Mouse (Mus musculus): ENCODE measurements around the gene Mbnl1.
A peak's percentile ranks its signal among the peaks of the same experiment; 100 is the strongest.
"Not testable (repeated sequence)": the region's sequence is repeated elsewhere in the genome, so short reads cannot be mapped to it uniquely, and the experiment has no call there.

Mbnl1 gene

DNA sequence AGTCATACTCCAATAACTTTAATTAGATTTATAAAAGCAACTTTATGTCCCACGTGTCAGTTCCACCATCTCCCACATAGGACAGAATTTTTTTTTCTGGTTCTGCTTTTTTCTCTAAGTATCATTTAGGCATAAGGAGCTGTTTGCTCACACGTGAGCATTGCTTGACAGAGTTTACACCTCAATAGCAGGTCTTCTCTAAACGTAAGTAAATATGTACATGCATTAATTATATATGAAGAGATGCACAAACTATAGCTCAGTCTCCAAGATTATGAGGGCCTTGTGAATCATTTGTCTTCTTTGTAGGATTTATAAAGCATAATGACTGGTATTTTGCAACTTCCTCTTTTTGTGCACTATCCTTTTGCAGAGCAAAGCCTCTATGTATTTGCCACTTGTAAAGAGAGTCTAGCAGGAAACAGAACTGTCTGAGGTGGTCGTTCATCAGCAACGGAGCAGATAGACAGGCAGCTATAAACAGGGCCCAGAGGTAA, at the start of gene Mbnl1:
Gene Mbnl1 (plus strand): TSS at position 150 of the 497 bp plus-strand sequence.
- DNase-seq (ENCODE audit: low spot score) = no peak

DNA sequence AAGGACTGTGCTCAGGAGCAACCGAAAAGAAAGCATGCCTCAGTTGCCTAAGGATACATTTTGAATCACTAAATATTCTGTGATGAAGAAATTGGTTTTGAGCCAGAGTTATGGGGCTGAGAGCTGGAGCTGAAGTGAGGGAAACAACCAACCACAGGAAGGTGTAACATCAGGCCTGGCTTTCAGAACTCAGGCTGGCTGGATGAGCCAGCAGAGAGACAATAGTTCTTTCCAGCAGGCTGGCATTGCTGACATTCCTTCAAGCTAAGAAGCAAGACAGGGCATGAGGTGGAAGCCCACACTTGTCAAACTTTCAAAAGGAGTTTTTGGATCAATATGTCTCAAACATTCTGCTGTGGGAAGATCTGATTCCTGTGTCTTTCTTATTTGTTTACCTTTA, 48.5 kb upstream of the Mbnl1 start:
- DNase-seq (ENCODE audit: low spot score) = no peak

DNA sequence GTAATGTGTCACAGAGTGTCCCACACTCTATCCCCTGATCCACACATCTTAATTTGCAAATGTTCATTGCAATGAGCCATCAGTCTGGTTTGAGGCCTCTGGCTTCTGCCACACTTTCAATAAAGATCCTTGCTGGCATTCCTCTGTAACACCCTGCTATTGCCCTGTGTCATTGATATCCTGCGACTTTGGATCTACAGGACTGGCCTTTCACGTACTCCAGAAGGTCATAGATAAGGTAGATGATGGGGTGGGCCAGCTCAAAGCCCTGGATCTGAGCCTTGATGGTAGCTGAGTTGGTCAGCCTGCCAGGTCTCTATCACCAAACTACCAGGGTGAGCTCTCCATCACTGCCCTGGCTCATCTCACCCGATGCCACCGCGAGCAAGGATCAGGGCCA, 43.6 kb upstream of the Mbnl1 start:
- no peak for DNase-seq (ENCODE audit: low spot score)

DNA sequence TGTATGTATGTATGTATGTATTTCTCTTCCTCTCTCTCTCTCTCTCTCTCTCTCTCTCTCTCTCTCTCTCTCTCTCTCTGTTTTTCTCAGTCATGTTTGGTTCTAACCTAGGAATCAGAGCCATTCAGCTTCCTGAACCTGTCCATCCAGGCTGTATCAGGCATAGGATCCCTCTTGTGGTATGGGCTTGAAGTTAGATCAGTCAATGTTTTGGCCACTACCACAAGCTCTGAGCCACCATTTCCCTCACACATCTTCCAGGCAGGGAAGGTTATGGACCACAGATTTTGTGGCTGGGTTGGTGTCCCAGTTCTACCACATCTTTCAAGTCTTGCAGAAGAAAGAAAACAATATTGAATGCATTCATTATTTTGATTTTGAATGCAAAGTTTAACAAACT, 35.4 kb upstream of the Mbnl1 start:
- no peak for DNase-seq (ENCODE audit: low spot score)

DNA sequence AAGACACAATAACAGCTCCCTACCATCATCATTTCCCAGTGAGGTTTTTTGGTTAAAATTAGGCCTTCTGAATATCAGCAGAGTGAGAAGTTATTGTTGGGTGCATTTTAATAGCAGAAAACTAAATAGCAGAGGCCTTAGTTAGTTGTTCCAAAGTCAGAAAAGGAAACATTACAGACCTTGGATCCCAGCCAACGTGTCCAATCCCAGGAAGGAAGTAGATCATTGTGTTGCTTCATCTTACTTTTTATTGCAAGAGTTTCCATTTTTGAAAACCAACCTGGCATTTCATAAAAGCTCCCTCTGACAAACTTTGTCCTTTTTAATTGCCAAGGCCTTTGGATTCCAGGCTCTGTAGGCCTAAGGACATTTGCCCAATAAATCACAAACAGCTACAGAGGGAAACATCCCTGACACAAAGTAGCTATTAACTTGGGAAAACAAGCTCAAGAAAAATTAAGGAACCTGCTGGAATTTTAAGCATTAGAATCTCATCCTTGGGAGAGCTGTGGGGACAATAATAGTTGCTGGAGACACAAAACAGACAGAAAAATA, 34.9 kb upstream of the Mbnl1 start:
- DNase-seq (ENCODE audit: low spot score) = peak; percentile 7

DNA sequence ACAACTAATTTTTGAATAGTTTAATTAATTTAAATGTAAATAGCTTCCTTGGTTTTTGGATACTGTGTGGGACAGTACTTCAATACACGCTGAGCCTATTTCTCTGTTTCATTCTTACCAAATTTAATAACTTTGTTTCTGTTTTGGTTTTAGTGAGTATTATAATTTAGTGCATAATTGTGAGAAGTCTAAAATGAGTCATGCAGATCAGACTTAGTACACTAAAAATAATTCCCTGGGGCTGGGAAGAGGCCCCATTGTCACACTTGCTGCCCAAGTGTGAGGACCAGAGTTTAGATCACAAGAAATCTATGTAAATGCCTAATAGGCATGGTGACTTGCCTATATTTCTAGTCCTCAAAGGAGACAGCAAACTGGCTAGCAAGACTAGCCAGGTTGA, 33.9 kb upstream of the Mbnl1 start:
- DNase-seq (ENCODE audit: low spot score) = no peak

DNA sequence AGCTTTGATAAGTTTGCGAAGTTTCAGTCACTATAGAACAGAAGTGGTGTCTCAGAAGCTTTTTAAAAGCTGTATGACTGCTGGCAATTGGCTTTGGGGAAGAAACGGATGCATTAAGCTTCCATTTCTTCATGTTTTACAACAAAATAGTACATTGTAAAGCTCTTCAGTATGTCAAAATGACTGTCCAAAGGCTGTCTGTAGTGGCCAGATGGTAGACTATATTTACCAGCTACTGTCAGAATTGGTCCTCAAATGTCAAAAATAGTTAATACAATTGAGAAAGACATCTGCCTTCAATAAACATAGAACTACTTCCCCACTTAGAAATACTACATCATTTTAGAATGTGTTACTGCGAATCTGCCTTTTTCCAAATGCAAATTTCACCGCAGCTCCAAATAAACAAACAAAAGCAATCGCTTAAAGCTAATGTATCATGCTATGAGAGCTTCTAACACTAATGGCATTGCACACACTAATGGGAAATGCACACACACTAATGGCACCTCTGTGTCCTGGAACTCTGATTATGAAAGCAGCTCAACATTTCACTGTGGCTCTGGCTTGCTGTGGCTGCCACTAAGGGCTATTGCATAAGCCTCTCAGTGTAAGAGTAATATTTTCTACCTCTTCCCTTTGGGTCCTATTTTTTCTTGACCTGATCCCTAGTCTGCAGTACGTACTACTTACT, 10.7 kb upstream of the Mbnl1 start:
- DNase-seq (ENCODE audit: low spot score) = no peak

DNA sequence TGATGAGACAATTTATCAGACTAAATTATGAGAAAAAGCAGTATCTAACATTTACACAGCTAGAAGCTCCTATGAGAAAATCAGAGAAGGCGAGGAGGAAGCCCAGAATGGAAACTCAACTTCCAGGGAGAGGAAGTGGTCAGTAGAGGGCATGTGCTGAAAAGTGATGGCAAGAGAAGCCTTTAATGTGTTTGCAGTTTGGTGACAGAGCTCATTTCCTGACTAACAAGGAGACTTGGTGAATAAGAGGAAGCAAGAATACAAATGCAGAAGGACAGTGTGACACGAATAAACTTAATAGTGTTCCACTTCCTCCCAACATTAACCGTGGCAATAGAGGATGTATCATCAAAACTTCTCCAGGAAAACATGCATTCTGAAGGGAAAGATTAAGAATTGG, 4.0 kb upstream of the Mbnl1 start:
- DNase-seq (ENCODE audit: low spot score) = not testable (repeated sequence)

DNA sequence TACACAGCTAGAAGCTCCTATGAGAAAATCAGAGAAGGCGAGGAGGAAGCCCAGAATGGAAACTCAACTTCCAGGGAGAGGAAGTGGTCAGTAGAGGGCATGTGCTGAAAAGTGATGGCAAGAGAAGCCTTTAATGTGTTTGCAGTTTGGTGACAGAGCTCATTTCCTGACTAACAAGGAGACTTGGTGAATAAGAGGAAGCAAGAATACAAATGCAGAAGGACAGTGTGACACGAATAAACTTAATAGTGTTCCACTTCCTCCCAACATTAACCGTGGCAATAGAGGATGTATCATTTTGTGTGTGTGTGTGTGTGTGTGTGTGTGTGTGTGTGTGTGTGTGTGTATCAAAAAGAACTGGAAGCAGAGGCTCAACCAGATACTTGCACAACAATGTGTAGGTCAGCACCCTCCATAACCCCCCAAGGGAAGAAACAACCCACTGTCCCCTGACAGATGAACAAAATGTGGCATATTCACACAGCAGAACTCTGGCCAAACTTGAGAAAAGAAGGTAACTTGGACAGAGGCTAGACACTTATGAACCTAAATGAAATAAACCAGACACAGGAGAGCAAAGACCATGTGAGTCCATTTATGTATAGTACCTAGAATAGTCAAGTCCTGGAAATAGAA, 3.3 kb upstream of the Mbnl1 start:
- DNase-seq (ENCODE audit: low spot score) = not testable (repeated sequence)

DNA sequence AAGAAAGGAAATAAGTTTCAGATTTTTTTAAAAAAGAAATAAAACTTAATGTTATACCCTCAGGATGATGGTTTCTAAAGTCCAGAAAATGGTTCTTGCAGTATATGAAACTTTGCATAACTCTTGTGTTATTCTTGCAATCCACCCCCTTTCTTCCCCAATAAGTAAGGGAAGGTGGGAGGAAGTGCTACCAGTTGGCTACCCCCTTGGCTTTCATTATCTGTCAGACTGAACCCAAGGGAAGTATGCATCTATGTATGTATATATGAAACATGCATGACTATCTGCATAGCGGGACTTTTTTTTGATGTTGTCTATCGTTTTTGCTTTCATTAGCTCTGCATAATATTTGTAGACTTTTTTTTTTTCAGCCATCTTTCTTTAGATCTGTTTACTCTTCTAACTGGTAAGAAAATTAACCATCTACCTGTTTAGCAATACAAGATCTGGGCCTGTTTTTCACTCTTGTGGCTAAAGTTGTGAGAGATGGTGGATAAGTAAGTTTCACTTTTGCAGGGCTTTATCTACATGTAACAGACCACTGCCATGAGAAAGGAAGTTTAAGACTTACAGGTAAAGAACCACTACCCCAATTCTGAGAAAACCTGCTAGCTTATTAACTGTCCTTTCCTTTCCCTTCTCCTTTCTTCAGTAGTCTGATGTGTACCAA, 484 bp upstream of the Mbnl1 start:
- DNase-seq (ENCODE audit: low spot score) = no peak

DNA sequence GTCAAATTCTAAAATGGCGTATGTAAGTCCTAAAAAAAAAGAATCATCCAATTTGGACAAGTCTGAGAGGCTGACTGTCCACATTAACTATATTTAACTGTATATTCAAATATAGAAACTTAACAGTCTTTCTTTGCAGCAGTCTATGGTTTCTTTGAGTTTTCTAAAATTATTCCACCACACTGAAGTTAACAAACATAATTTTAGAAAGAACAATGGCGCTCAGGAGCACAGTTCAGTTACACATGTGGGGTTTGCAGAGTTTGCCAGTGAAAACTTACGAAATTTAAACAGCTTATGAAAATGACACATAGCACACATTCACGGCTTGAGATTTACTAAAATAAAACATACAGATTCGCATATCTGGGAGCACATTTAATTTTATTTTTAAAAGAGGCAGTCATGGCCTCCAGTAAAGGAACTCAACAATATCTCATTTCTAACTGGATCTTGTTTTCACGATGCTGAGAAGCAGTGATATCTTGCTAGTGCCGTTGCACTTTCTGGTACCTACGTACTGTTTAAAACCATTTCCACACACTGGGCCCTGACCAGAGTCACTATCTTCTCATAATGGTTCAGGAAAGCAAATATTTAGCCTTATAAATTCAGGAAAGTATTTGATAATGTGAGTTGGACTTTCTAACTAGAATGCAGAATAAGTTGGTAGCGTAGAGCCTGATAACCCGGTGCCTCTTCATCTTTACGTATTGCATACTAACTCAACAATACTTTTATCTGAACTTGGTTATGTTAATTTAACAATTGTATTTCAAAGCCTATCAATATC, 1.4 kb downstream of the Mbnl1 start:
- no peak for DNase-seq (ENCODE audit: low spot score)

DNA sequence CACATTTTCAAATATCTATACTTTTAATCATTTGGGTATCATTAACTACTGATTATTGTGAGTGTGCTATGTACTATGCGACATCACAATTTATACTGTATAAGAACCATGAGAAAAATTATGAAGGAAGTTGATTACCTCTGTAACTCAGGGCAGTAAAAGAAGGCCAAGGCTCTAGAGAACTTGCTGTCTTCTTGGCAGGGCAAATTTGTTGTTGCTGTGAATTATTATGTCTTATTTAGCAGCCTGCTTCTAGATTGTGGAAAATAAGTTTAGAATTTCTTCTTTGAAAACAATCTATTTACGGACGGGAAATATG, 2.0 kb downstream of the Mbnl1 start:
- DNase-seq (ENCODE audit: low spot score) = no peak

DNA sequence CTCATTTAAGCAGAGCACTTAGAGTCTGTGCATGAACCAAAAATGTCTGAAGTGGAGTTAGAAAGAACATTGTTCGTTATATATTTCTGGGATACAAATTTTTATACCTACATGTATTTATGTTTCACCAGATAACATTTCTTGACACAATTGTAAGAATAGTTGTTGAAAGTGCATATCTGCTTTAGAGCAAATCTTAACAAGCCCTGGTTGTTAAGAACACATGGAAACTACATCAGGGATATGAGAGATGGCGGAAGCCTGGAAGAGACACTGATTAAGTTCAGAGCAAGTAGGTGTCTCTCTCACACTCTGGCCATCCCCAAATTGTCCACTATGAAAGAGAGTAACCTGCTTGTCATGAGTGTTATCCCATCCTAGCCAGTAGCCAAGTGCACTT, 2.4 kb downstream of the Mbnl1 start:
- no peak for DNase-seq (ENCODE audit: low spot score)

DNA sequence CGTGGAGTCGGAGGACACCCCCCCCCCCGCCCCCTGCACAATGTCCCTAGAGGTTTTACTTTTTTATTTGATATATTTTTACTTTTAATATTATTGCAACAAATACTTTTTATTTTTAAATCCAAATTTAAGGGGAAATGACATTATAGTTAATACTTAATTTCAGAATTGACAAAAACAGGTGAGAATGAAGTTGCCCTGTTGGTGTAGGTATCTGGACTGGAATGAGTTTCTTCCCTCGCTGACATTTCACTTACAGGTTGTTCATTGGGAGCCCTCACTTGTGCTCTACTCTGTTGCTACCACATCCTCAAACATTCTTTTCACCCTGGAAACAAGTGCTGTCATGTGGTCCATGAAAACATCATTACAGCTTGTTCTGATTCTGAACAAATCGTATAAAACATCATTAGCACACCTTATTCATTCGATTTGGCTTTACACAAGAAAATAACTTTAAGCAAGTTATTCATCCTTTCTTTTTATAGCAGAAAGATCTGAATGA, 4.2 kb downstream of the Mbnl1 start:
- DNase-seq (ENCODE audit: low spot score) = no peak

DNA sequence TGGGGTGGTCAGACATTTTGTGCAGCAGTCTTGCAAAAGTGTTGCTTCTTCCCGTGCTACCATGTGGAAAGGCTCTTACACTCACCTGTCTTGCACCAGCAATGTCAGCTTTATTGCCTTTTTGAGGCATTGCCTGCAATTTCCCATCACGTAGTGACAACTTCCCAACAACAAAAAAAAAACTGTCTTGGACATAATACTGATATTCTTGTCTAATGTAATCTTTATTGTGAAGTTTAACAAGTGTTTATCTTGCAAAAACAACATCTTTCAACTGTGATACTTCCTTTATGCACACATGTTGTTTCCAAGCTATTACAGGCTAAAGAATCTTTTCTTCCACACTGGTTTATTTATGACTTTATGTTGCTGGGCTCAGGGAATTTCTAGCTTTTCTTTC, 5.8 kb downstream of the Mbnl1 start:
- DNase-seq (ENCODE audit: low spot score) = no peak

DNA sequence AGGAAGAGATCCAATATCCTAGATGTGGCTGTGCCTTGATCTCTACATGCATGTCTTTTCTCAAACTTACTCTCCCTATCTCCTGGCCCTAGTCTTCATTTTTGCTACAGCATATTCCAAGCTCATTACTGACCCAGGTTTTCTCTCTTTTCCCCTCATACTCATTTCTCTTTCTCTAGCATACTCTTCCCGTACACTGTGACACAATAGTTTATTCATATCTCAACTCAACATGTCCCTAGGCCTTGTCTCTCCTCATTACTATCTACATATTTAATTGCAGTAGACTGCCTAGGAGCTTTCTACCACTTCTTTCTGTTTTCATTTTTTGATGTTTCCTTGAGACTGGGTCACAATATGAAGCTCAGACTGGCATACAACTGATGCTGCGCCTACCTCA, 8.1 kb downstream of the Mbnl1 start:
- no peak for DNase-seq (ENCODE audit: low spot score)

DNA sequence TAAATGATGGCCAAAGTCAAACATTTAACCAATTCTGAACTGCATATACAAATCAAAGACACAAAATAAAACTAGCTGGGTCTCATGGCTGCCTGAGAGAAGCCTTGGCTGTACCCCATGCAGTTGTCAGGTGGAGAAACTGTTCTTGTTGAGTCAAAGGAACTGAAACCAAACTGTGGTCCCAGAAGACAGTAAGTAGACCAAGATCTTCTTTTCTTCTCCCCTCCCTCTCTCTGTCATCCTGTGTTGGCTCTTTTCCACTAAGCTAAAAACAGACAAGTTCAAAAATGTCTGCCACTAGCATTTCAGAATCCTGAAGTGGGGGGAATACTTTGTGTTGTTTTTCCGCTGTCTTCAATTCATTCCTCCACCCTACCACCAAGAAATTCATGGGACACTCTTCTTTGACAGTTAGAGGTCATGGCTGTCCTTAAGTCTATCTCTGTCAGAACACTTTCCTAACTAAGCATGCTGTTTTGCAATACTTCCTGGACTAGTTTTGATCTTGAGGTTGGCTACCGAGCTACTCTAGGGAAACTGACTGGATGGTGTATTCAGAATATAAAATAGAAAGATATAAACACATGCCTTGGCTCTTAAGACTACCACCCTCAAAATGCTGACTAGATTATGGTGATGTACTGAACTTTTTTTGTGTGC, 9.2 kb downstream of the Mbnl1 start:
- DNase-seq (ENCODE audit: low spot score) = no peak

DNA sequence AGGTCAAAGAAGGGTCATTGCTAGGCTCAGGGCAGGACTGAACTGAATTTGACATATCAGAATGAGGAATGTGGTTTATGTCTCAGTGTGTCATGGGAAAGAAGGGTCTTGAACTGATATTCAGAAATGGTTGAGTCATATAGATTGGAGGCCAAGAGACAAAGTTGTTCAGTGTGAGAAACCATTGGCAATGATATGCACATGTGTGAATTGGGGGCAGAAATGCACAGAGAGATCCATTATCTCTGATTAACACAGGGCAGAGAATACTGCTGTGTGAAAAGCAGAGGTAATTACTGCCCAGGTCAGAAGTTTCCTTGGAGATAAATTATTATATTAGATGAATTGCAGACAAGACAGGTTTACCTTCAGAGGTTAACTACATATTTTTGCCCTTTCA, 10.7 kb downstream of the Mbnl1 start:
- no peak for DNase-seq (ENCODE audit: low spot score)

DNA sequence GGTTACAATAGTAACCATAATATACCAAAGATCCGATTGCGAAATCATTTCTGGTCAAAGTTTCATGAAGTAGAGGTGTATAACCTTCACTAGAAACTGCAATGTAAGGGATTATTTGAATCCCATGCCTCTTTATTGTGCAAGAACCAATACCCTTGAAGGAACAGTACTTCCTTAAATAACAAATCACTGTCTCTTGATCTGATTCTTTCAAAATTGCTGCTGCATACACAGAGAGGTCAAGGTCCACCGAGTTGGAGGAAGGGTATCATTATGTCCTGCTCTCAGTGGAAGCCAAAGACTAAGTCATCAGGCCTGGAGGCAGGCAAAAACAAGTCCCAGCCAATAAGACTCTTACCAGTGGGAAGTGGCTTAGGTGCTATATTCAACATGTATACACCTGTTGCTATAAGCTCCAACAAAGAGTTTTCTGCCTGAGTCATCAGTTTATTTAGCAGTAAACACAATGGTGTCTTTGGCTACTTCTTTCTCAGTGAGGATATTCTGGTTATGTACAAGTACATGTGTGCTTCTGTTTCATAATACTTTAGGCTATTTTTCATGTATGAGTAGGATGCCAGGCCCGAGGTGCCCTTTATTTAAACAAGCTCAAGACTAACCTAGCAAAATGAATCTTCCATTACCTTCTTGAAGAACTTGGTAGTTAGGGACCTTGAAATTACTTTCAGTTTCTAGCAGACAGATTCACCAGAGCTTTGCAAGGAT, 13.5 kb downstream of the Mbnl1 start:
- no peak for DNase-seq (ENCODE audit: low spot score)

DNA sequence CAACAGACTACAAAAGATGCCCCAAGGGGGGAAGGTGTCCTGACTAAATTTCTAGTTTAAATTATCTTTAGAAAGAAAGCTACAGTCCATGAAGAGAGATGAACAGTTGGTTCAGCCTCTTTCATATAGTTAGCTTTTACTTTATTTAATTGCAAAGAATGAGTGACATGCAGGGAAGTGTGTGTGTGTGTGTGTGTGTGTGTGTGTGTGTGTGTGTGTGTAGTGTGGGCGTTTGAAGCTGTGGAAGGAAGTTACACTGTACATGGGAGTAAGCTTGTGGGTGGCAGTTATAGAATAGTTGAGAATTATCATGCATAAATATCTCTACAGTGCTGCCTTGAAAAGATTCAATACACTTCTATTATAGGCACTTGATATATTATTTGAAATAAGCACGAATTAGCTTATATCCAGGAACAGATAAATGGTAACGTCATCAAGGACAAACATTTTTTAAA, 14.1 kb downstream of the Mbnl1 start:
- DNase-seq (ENCODE audit: low spot score) = no peak

DNA sequence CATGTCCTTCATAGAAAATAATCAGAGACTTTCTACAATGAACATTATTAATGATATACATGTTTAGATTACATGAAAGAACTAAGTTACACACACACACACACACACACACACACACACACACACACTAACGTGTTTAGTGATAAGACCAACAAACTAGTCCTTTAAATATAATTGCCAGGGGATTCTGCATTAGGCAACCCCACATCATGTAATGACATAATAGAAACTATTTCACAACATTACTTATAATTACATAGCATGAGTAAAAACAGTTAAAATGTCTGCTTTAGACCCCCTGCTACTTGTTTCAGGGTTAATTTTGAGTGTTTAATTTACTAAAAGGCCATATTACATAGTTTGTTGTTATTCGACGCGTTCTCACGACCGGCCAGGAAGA, 16.9 kb downstream of the Mbnl1 start:
- no peak for DNase-seq (ENCODE audit: low spot score)

All from ovary, postnatal 36 days (tissue).